Mouse (Mus musculus): Measurements from ENCODE around the gene Ipmk. TPM values are rescaled to one million over a fixed set of nuclear protein-coding genes. Genes with fewer than 3 reads are reported as not detected.

Ipmk gene
- polyA plus RNA-seq, 2 experiments = 5.1 to 7.9 TPM

GRCm38 (mm10) chr10:71332859-71333258 is 14.7 kb upstream of the Ipmk start:
- 84% methylated on average over 9 of the region's 9 CpGs for WGBS (ENCODE audit: insufficient replicate concordance)
- DNase-seq (ENCODE audit: low read depth in 3 of 3, low spot score in 3 of 3) = no peak
- Histone ChIP-seq H3K4me3 (ENCODE audit: insufficient read depth in 1 of 2, low read depth in 2 of 2, low read length in 2 of 2) (no peak overlapping the region), H3K36me3 (replicated peaks; ENCODE audit: control insufficient read depth, insufficient read depth, low read depth) (peaks cover 19% of the 10 kb centered on the region), H3K4me2 (ENCODE audit: low read depth) (no peak overlapping the region), H3K9ac (replicated peaks) (no peak overlapping the region), H3K4me1 (replicated peaks; ENCODE audit: control insufficient read depth in 2 of 2, insufficient read depth in 2 of 2, low read length in 1 of 2) (0 out of 4 replicates have a peak, but pooled peaks cover 0 to 2% of the 10 kb centered on the region in 2 experiments), H3K27ac (no peak overlapping the region), H3K9me3 (ENCODE audit: control insufficient read depth, low read length) (no peaks in the 10 kb centered on the region), H3K27me3 (ENCODE audit: control insufficient read depth, insufficient read depth, low read length) (no peaks in the 10 kb centered on the region)
- no peak for TF ChIP-seq EP300 (IDR thresholded peaks at IDR 0.05; ENCODE audit: low read depth)
- no peak for TF ChIP-seq CTCF (IDR thresholded peaks at IDR 0.05; ENCODE audit: low read depth)
- no peak for ATAC-seq (ENCODE audit: insufficient read depth)

- H3K27me3 ChIP-seq (ENCODE audit: control insufficient read depth, insufficient read depth, low read length) = no peaks in the 10 kb centered on the region
- no peaks in the 10 kb centered on the region for H3K9me3 ChIP-seq (ENCODE audit: control insufficient read depth, low read length)
- ATAC-seq (ENCODE audit: insufficient read depth) (no peak), DNase-seq (ENCODE audit: low read depth in 3 of 3, low spot score in 3 of 3) (no peak)
- no peak overlapping the region for H3K4me3 ChIP-seq (ENCODE audit: insufficient read depth in 1 of 2, low read depth in 2 of 2, low read length in 2 of 2)
- WGBS (ENCODE audit: insufficient replicate concordance) = 74% methylated on average over 2 of the region's 2 CpGs
- peaks cover 0 to 16% of the 10 kb centered on the region in 2 experiments; a peak in 3 of 4 replicates for H3K4me1 ChIP-seq (replicated peaks; ENCODE audit: control insufficient read depth in 2 of 2, insufficient read depth in 2 of 2, low read length in 1 of 2)
- no peak for TF ChIP-seq CTCF (IDR thresholded peaks at IDR 0.05; ENCODE audit: low read depth)
- TF ChIP-seq EP300 (IDR thresholded peaks at IDR 0.05; ENCODE audit: low read depth) = no peak
- peaks cover 9% of the 10 kb centered on the region for H3K36me3 ChIP-seq (replicated peaks; ENCODE audit: control insufficient read depth, insufficient read depth, low read depth)
- no peak overlapping the region for H3K9ac ChIP-seq (replicated peaks)
- no peak overlapping the region for H3K4me2 ChIP-seq (ENCODE audit: low read depth)
- no peak overlapping the region for H3K27ac ChIP-seq
Measured at GRCm38 (mm10) chr10:71337733-71338132, 9.8 kb upstream of the Ipmk start.

DNA sequence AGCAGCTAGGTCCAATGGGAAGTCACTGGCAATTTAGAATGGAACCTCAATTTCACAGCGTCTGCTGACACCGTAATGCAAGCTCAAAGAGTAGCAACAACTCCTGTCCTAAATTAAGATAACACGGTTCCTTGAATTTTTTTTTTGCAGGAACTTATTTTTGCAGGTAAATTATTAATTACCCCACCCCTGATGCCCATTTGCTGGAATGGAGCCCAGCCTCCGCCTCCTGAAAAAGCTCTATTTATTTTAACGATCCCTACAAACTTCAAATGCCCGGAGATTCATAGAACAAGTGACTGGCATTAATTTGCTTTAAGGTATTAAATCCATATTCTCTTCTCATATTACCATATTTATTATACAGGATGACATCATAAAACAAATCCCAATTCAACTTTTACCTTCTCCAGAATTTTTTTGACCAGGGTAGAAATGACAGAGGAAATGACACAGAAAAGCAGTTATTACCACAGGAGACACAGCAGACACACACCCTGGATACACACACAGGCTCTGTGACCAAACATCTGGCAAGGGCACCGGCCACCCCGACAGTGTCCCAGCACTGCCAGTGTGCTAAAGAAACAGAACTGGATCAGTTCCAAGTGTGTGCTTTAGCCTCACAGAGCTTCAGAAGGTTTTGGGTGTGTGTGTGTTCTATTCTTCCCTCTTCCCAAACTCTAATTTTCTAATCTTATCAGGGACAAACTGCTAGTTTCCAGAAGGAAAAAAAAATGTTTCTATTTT is 9.2 kb upstream of the Ipmk start:
- WGBS (ENCODE audit: insufficient replicate concordance) = 70% methylated on average over 8 of the region's 8 CpGs
- Histone ChIP-seq H3K27me3 (ENCODE audit: control insufficient read depth, insufficient read depth, low read length) (no peaks in the 10 kb centered on the region), H3K4me1 (replicated peaks; ENCODE audit: control insufficient read depth in 2 of 2, insufficient read depth in 2 of 2, low read length in 1 of 2) (peaks cover 4 to 16% of the 10 kb centered on the region in 2 experiments), H3K9ac (replicated peaks) (no peak overlapping the region), H3K9me3 (ENCODE audit: control insufficient read depth, low read length) (no peaks in the 10 kb centered on the region), H3K27ac (no peak overlapping the region; the same call in 1 of the 2 replicates), H3K36me3 (replicated peaks; ENCODE audit: control insufficient read depth, insufficient read depth, low read depth) (peaks cover 9% of the 10 kb centered on the region), H3K4me2 (ENCODE audit: low read depth) (no peak overlapping the region), H3K4me3 (ENCODE audit: insufficient read depth in 1 of 2, low read depth in 2 of 2, low read length in 2 of 2) (no peak overlapping the region)
- no peak for TF ChIP-seq CTCF (IDR thresholded peaks at IDR 0.05; ENCODE audit: low read depth)
- no peak for TF ChIP-seq EP300 (IDR thresholded peaks at IDR 0.05; ENCODE audit: low read depth)
- no peak for ATAC-seq (ENCODE audit: insufficient read depth)
- DNase-seq (ENCODE audit: low read depth in 3 of 3, low spot score in 3 of 3) = no peak

GRCm38 (mm10) chr10:71339463-71339862 is 8.1 kb upstream of the Ipmk start:
- Histone ChIP-seq H3K9me3 (ENCODE audit: control insufficient read depth, low read length) (no peaks in the 10 kb centered on the region), H3K27me3 (ENCODE audit: control insufficient read depth, insufficient read depth, low read length) (no peaks in the 10 kb centered on the region), H3K9ac (replicated peaks) (no peak overlapping the region), H3K36me3 (replicated peaks; ENCODE audit: control insufficient read depth, insufficient read depth, low read depth) (peaks cover 5% of the 10 kb centered on the region), H3K4me3 (ENCODE audit: insufficient read depth in 1 of 2, low read depth in 2 of 2, low read length in 2 of 2) (no peak overlapping the region), H3K4me2 (ENCODE audit: low read depth) (no peak overlapping the region), H3K27ac (no peak overlapping the region), H3K4me1 (replicated peaks; ENCODE audit: control insufficient read depth in 2 of 2, insufficient read depth in 2 of 2, low read length in 1 of 2) (peaks cover 4 to 20% of the 10 kb centered on the region in 2 experiments)
- DNase-seq (ENCODE audit: low read depth in 3 of 3, low spot score in 3 of 3) = no peak
- 24% methylated on average over 4 of the region's 4 CpGs for WGBS (ENCODE audit: insufficient replicate concordance)
- ATAC-seq (ENCODE audit: insufficient read depth) = no peak
- no peak for TF ChIP-seq CTCF (IDR thresholded peaks at IDR 0.05; ENCODE audit: low read depth)
- no peak for TF ChIP-seq EP300 (IDR thresholded peaks at IDR 0.05; ENCODE audit: low read depth)

DNA sequence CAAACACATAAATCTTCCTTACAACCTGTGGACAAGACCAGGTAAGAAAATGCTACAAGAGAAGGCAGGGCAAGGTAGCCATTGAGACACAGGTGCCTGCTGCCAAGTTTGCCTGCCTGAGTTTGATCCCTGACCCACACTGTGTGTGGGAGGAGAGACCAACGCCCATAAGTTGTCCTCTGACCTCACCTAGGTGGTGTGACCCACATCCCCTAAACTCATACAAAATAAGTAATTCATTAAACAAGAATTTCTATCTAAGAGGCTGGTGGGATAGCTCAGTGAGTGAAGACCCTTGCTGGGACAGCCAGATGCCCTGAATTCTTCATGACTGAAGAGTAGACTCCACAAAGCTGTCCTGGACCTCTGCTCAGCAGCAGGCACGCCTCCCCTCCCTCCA is 7.4 kb upstream of the Ipmk start:
- DNase-seq (ENCODE audit: low read depth in 3 of 3, low spot score in 3 of 3) (no peak), ATAC-seq (ENCODE audit: insufficient read depth) (no peak)
- 70% methylated on average over 2 of the region's 2 CpGs for WGBS (ENCODE audit: insufficient replicate concordance)
- H3K36me3 ChIP-seq (replicated peaks; ENCODE audit: control insufficient read depth, insufficient read depth, low read depth) = peaks cover 3% of the 10 kb centered on the region; the same call in 1 of the 2 replicates
- TF ChIP-seq CTCF (IDR thresholded peaks at IDR 0.05; ENCODE audit: low read depth) = no peak
- H3K27ac ChIP-seq = no peak overlapping the region
- H3K9me3 ChIP-seq (ENCODE audit: control insufficient read depth, low read length) = no peaks in the 10 kb centered on the region
- H3K9ac ChIP-seq (replicated peaks) = no peak overlapping the region
- no peak overlapping the region for H3K4me2 ChIP-seq (ENCODE audit: low read depth)
- no peaks in the 10 kb centered on the region for H3K27me3 ChIP-seq (ENCODE audit: control insufficient read depth, insufficient read depth, low read length)
- peaks cover 5 to 22% of the 10 kb centered on the region in 2 experiments for H3K4me1 ChIP-seq (replicated peaks; ENCODE audit: control insufficient read depth in 2 of 2, insufficient read depth in 2 of 2, low read length in 1 of 2)
- no peak overlapping the region for H3K4me3 ChIP-seq (ENCODE audit: insufficient read depth in 1 of 2, low read depth in 2 of 2, low read length in 2 of 2)

All from liver, embryonic 14.5 days (tissue).